Mouse (Mus musculus) MEL (cell line): Measurements from ENCODE around the gene Serping1.

Experiments used
- CTCF ChIP-seq, 3 experiments: IDR thresholded peaks in 2 of 3; conservative IDR thresholded peaks in 1 of 3; 2 replicates each; pipeline ENCODE4 v1.5.1; 2011 to 2012; ENCODE audit warnings: low read length in 3 of 3, low read depth in 2 of 3, mild to moderate bottlenecking in 2 of 3, improper control_type of control experiment in 1 of 3, inconsistent platforms in 1 of 3, mixed read lengths in 1 of 3, moderate library complexity in 1 of 3; ENCODE audit not compliant: control insufficient read depth in 1 of 3, insufficient read depth in 1 of 3, poor library complexity in 1 of 3, severe bottlenecking in 1 of 3
- ZMIZ1 ChIP-seq: IDR thresholded peaks from 2 replicates; pipeline ENCODE4 v1.6.1; 2012; ENCODE audit warnings: low read depth, mild to moderate bottlenecking, inconsistent platforms, low read length, improper control_type of control experiment, moderate library complexity

DNA sequence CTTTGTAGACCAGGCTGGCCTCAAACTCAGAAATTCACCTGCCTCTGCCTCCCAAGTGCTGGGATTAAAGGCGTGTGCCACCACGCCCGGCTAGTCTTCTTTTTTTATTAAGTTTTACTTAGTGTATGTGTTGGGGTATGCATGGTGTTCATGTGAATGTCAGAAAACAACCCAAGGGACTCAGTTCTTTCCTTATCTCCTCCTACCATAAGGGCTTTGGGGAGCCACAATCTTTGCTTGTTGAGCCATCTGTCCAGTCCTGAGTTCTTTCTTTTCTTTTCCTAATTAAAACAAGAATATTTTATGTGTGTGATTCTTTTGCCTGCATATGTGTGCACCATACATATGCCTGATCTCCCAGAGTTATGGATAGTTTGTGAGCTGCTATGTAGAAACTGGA is 17.9 kb upstream of the Serping1 start:
- no peak for TF ChIP-seq CTCF (IDR thresholded peaks at IDR 0.05 in 2 of 3, conservative IDR thresholded peaks at IDR 0.05 in 1 of 3; ENCODE audit: control insufficient read depth in 1 of 3, insufficient read depth in 1 of 3, low read depth in 2 of 3, low read length in 3 of 3, poor library complexity in 1 of 3, severe bottlenecking in 1 of 3)
- TF ChIP-seq ZMIZ1 = no peak
